Mouse (Mus musculus) neutrophil, adult 65 days (primary cell): Measurements from ENCODE around the gene Sec24c. TPM values are rescaled to one million over a fixed set of nuclear protein-coding genes. Genes with fewer than 3 reads are reported as not detected.

Source experiments
- total RNA-seq: library from RNA; stranded (reverse); gene quantifications from 2 replicates; pipeline ENCODE4 v1.2.4, GENCODE M21; 2023

Sec24c gene
- total RNA-seq: 193 and 233 TPM in 2 replicates

DNA sequence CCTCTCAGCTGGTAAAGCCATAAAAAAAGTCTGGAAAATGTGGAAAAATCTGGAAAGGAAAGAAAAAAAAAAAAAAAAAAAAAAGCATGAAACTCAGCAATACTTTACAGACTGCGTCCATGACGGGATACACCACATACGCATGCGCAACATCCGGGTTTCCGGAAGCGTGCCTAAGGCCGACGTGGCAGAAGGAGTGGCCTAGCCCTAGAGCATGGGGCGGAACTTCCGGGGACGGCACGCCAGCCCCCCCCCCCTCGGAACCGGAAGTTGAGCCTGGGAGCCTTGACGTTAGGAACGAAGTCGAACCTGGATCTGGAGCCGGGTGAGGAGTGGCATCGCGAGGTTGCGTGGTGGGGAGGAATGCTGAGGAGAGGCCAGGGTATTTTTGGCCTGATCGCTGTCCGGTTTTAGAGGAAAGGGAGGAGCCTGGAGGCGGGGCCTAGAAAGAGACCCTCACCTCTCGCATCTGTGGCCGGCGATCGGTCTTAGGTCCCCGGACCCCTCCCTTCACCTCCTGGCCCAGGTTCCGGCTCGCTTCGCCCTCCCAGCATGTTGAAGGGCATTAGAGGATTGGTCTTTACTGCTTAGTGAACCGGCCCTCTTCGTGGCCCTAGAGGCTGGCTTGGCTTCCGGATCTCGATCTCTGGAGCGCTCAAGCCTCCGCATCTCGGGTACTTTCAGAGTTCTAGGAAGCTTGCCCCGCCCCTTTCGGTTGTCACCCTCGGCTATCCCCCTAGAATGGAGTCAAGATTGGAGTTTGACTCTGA is at the start of gene Sec24c:
Sec24c (plus strand) TSS at position 245 of the 770 bp plus-strand sequence.

DNA sequence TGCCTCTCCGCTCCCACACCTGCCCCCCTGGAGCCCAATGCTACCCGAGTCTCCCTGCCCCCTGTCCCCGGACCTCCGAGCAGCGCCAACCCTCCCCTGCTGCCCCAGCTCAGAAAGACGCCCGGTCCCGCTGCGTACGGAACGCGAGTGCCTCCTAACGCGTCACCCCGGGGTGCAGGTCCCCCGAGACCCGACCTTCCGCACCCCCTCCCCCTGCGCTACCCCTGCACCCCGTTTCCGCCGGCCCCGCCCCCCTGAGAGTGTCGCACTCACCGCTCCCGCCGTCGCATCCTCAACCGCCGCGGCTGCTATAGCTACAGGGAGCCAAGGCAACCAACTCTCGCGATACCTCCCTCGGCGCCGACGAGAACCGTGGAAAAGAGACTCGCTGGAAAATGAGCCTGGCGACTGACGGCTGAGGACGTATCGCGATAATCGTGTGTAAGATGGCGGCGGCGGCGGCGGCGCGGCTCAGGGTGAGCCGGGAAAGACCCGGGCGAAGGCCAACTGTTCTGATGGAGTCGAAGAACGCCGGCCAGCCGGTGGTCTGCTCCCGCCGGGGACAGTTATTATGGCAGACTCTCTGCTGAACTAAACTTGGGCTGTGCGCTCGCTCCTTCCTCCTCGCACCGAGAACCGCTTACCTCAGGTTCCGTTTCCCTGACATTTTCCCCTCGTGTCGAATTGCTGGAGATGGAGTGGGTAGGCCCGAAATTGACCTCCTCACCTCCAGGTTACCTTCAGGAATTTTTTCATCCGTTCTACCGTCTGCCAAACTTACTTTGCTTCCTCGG is 33.3 kb upstream of the Sec24c start, which contains the start of gene Usp54:
Usp54 (minus strand) TSS at position 420 of the 794 bp plus-strand sequence.

DNA sequence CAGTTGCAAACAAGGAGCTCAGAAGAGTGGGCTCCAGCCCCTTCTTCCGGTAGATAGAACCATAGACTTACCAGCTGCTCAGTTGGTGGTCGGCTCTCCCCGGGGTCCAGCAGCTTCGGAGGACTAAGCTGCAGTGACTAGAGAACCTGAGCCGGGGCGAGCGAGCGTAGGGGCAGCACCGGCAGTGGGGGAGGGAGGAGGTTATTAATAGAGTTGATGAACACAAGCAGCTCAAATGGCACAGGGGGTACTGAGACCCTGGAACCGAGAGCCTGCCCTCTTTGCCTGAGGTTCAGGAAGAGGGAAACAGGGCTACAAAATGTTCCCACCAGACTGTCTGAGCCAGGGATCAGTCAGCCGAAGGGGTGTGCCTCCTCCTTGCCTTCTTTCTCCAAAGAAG is 17.7 kb upstream of the Sec24c start, which contains the start of gene Myoz1:
Myoz1 (minus strand) TSS at position 180 of the 400 bp plus-strand sequence.

DNA sequence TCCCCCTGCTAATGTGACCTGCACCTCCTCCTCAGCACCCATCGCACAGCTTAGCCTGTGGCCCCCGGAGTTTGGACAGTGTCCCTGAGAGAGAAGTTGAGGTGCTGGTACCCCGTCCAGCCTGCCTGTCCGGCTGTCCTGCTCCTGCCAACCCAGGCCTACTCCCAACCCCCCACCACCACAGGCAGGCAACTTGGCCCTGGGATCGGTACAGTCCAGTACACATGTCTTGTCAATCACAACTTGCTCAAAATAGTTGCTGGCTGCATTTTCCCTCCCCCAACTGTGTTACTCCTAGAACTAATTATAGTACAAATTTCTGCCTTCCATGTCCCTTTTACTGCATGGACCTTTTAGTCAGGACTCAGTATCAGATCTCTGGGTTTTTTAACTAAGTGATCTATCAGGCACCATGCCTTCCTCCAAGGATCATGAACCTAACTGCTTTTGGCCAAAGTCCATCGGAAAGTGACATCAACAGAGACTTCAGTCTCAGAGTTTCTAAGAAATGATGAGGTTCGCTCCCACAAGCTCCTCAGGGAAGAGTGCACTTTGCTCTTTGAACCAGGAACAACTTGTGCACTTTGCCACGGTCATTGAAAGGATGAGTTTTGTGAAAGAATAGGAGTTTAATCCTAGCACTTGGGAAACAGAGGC is 5.8 kb upstream of the Sec24c start, which contains the start of gene Synpo2l:
Synpo2l (minus strand) TSS at position 201 of the 657 bp plus-strand sequence.

DNA sequence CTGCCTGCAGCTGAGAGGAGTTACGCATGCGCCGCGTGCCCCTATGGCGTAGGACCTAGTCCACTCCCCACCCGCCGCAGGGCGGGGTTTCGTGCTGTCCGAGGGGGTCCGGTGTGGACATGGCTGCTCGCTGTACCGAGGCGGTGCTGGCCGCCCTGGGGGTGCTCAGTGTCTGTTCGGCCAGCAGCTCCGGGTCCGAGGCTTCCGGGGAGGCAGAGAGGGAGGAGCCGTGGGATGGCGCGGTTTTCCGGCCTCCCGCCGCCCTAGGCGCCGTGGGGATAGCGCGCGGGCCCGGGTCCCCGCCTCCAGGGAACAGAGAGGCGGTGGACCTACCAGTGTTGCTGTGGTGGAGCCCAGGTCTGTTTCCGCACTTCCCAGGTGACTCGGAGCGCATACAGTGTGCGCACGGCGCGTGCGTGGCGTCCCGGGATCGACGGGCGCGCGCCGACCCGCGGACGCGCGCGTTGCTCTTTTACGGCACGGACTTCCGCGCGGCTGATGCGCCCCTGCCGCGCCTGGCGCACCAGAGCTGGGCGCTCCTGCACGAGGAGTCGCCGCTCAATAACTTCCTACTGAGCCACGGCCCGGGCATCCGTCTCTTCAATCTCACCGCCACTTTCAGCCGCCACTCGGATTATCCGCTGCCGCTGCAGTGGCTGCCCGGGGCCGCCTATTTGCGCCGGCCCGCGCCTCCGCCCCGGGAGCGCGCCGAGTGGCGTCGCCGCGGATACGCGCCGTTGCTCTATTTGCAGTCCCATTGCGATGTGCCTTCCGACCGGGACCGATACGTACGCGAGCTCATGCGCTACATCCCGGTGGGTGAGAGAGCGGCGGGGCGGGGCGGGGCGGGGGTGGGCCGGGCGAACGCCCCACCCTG is 21.0 kb downstream of the Sec24c start, which contains the start of gene Fut11:
Fut11 (plus strand) TSS at position 85 of the 877 bp plus-strand sequence.

DNA sequence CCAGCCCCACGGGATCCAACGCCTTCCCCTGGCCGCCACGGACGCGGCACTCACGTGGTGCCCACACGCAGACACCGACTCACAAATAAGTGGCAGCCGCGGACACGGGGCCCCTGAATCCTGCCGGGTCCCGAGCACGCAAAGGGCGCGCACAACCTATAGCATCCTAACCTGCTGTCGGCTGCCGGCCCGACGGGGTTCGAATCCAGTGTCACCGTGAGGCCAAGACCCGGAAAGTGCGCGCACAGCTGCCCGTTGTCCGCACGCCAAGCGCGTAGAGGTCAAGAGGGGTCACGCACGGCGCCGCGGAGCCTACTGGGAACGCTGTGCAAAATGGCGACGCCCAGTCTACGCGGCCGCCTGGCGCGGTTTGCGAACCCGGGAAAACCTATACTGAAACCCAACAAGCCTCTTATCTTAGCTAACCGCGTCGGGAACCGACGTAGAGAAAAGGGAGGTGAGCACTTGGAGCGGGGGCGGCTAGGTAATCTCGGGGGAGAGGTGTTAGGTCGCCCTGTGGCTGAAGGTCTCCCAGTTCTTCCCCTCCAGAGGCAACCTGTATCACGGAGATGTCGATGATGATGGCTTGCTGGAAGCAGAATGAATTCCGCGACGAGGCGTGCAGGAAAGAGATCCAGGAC is 28.8 kb downstream of the Sec24c start, which contains the start of gene Chchd1:
Chchd1 (plus strand) TSS at position 266 of the 641 bp plus-strand sequence.

DNA sequence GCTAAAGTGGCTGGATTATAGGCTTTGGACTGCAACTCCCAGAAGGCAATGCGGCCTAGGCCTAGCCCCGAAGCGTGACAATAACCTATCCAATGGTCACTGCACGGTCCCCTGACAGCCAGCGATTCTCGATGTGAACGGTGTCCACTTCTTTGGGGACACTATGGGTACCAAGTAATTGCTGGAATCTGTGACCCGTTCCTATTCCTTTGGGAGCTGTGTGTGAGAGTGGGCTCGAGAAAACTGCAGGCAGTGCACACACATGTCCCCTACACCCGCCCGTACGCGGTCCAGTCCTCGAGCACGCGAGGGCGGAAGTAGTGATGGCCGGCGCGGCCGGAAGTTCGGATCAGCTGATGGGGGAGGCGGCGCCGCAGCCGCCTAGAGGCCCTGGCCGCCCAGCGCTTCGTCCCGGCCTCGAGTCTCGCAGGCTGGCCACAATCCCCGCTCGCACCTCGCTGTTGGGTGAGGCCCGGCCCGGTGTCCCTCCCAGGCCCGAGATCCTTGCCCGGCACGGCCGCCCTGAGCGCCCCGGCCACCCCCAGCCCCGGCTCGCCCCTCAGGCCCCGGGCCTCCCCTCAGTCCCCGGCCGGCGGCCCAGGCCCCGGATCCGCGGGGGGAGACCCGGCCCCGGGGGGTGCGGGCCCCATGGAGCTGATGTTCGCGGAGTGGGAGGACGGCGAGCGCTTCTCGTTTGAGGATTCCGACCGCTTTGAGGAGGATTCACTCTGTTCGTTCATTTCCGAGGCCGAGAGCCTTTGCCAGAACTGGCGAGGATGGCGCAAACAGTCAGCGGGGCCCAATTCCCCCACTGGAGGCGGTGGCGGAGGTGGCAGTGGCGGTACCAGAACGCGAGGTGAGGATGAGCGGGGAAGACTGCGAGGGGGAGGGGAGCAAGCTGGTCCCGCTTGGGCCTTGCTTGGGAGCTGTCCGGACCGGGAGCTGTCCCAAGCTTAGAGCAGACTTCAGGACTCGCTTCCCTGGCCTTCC is 33.4 kb downstream of the Sec24c start, which contains the start of gene Zswim8:
Zswim8 (plus strand) TSS at position 352 of the 990 bp plus-strand sequence.

DNA sequence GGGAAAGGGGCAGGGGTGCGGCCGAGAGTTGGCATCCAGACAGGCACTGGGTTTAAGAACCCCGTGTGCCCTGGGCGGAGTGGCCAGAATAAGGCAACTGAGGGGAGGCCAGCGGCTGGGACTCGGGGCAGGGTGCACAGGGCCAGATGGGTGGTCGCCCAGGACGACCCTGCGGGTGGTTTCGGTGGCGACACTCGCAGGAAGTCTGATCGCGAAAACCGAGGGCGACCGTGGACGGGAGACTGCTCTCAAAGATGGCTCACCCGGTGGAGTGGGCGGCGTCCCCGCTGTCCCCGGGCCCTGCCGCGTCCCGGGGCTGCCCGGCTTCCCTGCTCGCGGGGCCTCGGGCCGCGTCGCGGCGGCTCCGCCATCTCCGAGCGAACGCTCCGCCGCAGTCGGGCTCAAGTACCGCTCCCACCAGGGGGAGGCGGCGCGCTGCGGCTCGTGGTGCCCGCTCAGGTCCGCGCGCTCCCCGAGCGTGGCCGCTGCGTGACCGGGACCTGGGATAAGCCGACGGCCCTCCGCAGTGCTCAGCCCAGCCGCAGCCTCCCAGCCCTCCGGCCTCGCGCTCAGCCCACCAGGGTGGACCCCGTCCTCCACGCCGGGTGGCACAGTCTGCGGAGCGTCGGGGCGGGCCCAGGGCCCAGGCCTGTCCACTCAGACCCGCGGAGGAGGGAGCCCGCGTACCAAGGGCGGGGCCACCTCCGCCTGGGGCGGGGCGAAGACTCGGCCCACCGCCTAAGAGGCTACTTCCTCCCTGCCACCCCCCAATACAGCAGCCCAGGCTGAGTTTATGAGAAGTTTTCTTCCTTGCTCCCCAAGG is 60.1 kb downstream of the Sec24c start, which contains the start of gene Ndst2:
Ndst2 (minus strand) TSS at position 611 of the 823 bp plus-strand sequence.

Other genes starting within 250 kb of the Sec24c start
- gene Cfap70, start 222.1 kb upstream of the Sec24c start, total RNA-seq: not detected in 2 replicates
- 51.9 and 57.8 TPM in 2 replicates for gene Anxa7, start 194.2 kb upstream of the Sec24c start, total RNA-seq
- gene Mss51, start 177.4 kb upstream of the Sec24c start, total RNA-seq: 1.3 and 1.8 TPM in 2 replicates
- gene Ppp3cb, start 127.7 kb upstream of the Sec24c start, total RNA-seq: 37.6 and 37.7 TPM in 2 replicates
- gene Usp54, start 33.2 kb upstream of the Sec24c start, total RNA-seq: 2.5 and 2.9 TPM in 2 replicates
- gene Myoz1, start 17.8 kb upstream of the Sec24c start, total RNA-seq: not detected in 2 replicates
- gene Synpo2l, start 6.0 kb upstream of the Sec24c start, total RNA-seq: not detected in 2 replicates
- gene Fut11, start 20.7 kb downstream of the Sec24c start, total RNA-seq: 3.5 and 4.5 TPM in 2 replicates
- 17.2 and 20.5 TPM in 2 replicates for gene Chchd1, start 28.7 kb downstream of the Sec24c start, total RNA-seq
- gene Zswim8, start 33.2 kb downstream of the Sec24c start, total RNA-seq: 133 and 198 TPM in 2 replicates
- gene Ndst2, start 60.3 kb downstream of the Sec24c start, total RNA-seq: 31.7 and 32.4 TPM in 2 replicates
- gene Camk2g, start 119.8 kb downstream of the Sec24c start, total RNA-seq: 59.7 and 70.1 TPM in 2 replicates
- 26.0 and 26.5 TPM in 2 replicates for gene Plau, start 162.4 kb downstream of the Sec24c start, total RNA-seq